Mouse (Mus musculus) ES-Bruce4 (cell line): ENCODE measurements around the gene Dedd2.

ENCODE experiments used
- CTCF ChIP-seq: IDR thresholded peaks from one replicate; pipeline ENCODE4 v1.8.1; 2011; ENCODE audit warnings: low read depth, low read length
- EP300 ChIP-seq: IDR thresholded peaks from 2 replicates; pipeline ENCODE4 v1.6.1; 2011; ENCODE audit warnings: low read depth, low read length; ENCODE audit not compliant: insufficient read depth
- POLR2A ChIP-seq: IDR thresholded peaks from one replicate; pipeline ENCODE4 v1.8.1; 2011; ENCODE audit warnings: low read length; ENCODE audit not compliant: insufficient read depth

DNA sequence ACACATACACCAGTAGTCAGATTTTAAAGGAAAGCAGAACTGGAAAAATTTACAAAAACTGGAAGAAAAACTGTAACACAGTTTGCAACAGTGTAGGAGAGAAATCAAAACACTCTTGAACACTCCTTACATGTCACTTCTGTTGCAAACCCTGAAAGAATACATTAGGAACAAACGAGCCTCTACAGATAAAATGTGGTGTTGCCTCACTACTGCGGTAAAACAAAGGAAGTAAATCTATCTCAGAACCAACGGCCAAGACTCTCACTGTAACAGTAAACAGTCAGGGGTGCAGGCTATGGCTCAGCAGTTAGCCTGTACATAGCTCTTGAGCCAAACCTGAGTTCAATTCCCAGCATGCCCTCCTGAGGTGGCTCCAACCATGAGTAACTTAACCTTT lies 7.3 kb downstream of the Dedd2 start:
- no peak for TF ChIP-seq POLR2A
- TF ChIP-seq CTCF = no peak
- no peak for TF ChIP-seq EP300
